Mouse (Mus musculus): ENCODE results near the gene Ccno.

- no peak for TF ChIP-seq ZNF384 (IDR thresholded peaks at IDR 0.05; ENCODE audit: low read depth, low read length)
- TF ChIP-seq HCFC1 (IDR thresholded peaks at IDR 0.05; ENCODE audit: borderline replicate concordance, insufficient read depth, low read length) = no peak
- no peak for TF ChIP-seq CHD2 (IDR thresholded peaks at IDR 0.05; ENCODE audit: low read depth, low read length)
- TF ChIP-seq ZC3H11A (IDR thresholded peaks at IDR 0.05; ENCODE audit: borderline replicate concordance, low read depth, low read length) = no peak
- no peak for TF ChIP-seq MAFK (IDR thresholded peaks at IDR 0.05; ENCODE audit: insufficient read depth, low read depth, low read length)
Observed at GRCm38 (mm10) chr13:113000090-113000489, 12.5 kb downstream of the Ccno start.

All from ES-E14 (cell line).